Mouse (Mus musculus): ENCODE data around the gene Gm20449.
"Not testable (repeated sequence)": the region's sequence is repeated elsewhere in the genome, so short reads cannot be mapped to it uniquely, and the experiment has no call there.

The Gm20449 gene

GRCm38 (mm10) chr7:41499389-41500049 is at the start of gene Gm20449, which contains the start of gene AW146154:
Gene Gm20449, minus strand, starts transcription at chr7:41499417.
Gene AW146154, minus strand, starts transcription at chr7:41499890.
- peak; percentile 99 for DNase-seq (ENCODE audit: low spot score)

- no peak for DNase-seq (ENCODE audit: low spot score)
Measured at GRCm38 (mm10) chr7:41512672-41513071, 13.5 kb upstream of the Gm20449 start.

GRCm38 (mm10) chr7:41512207-41512606 is 13.0 kb upstream of the Gm20449 start:
- no peak for DNase-seq (ENCODE audit: low spot score)

- no peak for DNase-seq (ENCODE audit: low spot score)
Measured at GRCm38 (mm10) chr7:41502402-41502801, 3.2 kb upstream of the Gm20449 start.

- DNase-seq (ENCODE audit: low spot score) = peak; percentile 55
Measured at GRCm38 (mm10) chr7:41500151-41500934, 1.1 kb upstream of the Gm20449 start.

- not testable (repeated sequence) for DNase-seq (ENCODE audit: low spot score)
Measured at GRCm38 (mm10) chr7:41499018-41499388, 214 bp downstream of the Gm20449 start.

- not testable (repeated sequence) for DNase-seq (ENCODE audit: low spot score)
Measured at GRCm38 (mm10) chr7:41498464-41498863, 753 bp downstream of the Gm20449 start.

- DNase-seq (ENCODE audit: low spot score) = no peak
Measured at GRCm38 (mm10) chr7:41497871-41498270, 1.3 kb downstream of the Gm20449 start.

GRCm38 (mm10) chr7:41451864-41452263 is 47.4 kb downstream of the Gm20449 start:
- DNase-seq (ENCODE audit: low spot score) = no peak

GRCm38 (mm10) chr7:41448596-41448995 is 50.6 kb downstream of the Gm20449 start, which contains the start of gene Vmn2r57:
Gene Vmn2r57, minus strand, starts transcription at chr7:41448696.
- DNase-seq (ENCODE audit: low spot score) = not testable (repeated sequence)

GRCm38 (mm10) chr7:41394130-41394529 is 105.1 kb downstream of the Gm20449 start:
- no peak for DNase-seq (ENCODE audit: low spot score)

GRCm38 (mm10) chr7:41393048-41393971 is 105.9 kb downstream of the Gm20449 start, which contains the start of gene AI987944:
Gene AI987944, minus strand, starts transcription at chr7:41393379.
- peak; percentile 67 for DNase-seq (ENCODE audit: low spot score)

Measured in urinary bladder, postnatal 25 days (tissue).